Mouse (Mus musculus): ENCODE measurements around the gene Etnk1. TPM values are rescaled to one million over a fixed set of nuclear protein-coding genes. Genes with fewer than 3 reads are reported as not detected.
A peak's percentile ranks its signal among the peaks of the same experiment; 100 is the strongest.

Gene Etnk1
- total and polyA plus RNA-seq, 2 experiments from 2014 or later = 24.8 to 116 TPM

DNA sequence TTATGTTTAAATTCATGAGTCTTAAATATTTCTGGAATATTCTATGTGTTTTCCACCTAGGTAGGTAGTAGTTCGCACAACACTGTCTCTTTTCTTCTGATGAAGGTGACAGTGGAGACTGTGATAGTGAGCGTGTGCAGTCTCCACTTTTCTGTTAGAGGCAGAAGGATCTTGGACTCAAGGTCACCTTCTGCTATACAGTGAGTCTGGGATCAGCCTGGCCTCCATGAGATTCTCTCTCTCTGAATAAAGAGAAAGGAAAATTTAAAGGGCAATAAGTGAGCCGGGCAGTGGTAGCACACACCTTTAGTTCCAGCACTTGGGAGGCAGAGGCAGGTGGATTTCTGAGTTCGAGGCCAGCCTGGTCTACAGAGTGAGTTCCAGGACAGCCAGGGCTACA is 24.2 kb upstream of the Etnk1 start:
- no peaks in the 10 kb centered on the region for H3K27me3 ChIP-seq (ENCODE audit: insufficient read depth, low read length)
- no peaks in the 10 kb centered on the region for H3K4me1 ChIP-seq (ENCODE audit: insufficient read depth)
- no peaks in the 10 kb centered on the region for H3K9me3 ChIP-seq (ENCODE audit: low read length)
- H3K27ac ChIP-seq (ENCODE audit: low read depth, low read length) = no peak overlapping the region
- TF ChIP-seq CTCF (IDR thresholded peaks at IDR 0.05; ENCODE audit: low read depth) = no peak
- H3K9ac ChIP-seq = no peak overlapping the region
- no peak overlapping the region for H3K4me3 ChIP-seq (ENCODE audit: low read depth, low read length)
- H3K36me3 ChIP-seq (ENCODE audit: insufficient read depth) = no peaks in the 10 kb centered on the region
- ATAC-seq = no peak
- DNase-seq = no peak
- WGBS = 91% methylated on average over 4 of the region's 4 CpGs
- H3K4me2 ChIP-seq (ENCODE audit: low read depth) = no peak overlapping the region

DNA sequence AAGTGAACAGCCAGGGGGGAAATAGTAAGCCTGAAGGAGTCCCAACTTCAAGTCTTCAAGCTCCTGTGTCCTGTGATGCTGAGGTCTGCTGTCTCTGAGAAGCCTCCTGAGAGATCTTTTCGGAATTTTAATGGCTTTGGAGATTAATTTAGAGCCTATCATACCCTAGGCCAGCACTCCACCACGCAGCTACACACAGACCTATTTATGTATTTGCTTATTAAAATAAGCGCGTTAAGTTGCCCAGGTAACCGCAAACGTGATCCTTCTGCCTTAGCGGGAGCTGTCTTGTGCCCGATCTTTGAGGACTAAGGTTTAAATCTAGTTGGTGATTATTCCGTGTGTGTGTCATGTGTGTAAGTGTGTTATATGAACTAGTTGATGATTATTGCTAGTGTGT is 23.7 kb upstream of the Etnk1 start:
- Histone ChIP-seq H3K4me2 (ENCODE audit: low read depth) (peak overlapping the region; percentile 60), H3K27ac (ENCODE audit: low read depth, low read length) (no peak overlapping the region), H3K27me3 (ENCODE audit: insufficient read depth, low read length) (no peaks in the 10 kb centered on the region), H3K36me3 (ENCODE audit: insufficient read depth) (no peaks in the 10 kb centered on the region), H3K4me1 (ENCODE audit: insufficient read depth) (no peaks in the 10 kb centered on the region), H3K4me3 (ENCODE audit: low read depth, low read length) (peak overlapping the region; percentile 38; the same call in 1 of the 2 replicates), H3K9ac (no peak overlapping the region; the same call in 1 of the 2 replicates), H3K9me3 (ENCODE audit: low read length) (no peaks in the 10 kb centered on the region)
- ATAC-seq (no peak), DNase-seq (no peak)
- TF ChIP-seq CTCF (IDR thresholded peaks at IDR 0.05; ENCODE audit: low read depth) = no peak
- WGBS = 76% methylated on average over 9 of the region's 9 CpGs

DNA sequence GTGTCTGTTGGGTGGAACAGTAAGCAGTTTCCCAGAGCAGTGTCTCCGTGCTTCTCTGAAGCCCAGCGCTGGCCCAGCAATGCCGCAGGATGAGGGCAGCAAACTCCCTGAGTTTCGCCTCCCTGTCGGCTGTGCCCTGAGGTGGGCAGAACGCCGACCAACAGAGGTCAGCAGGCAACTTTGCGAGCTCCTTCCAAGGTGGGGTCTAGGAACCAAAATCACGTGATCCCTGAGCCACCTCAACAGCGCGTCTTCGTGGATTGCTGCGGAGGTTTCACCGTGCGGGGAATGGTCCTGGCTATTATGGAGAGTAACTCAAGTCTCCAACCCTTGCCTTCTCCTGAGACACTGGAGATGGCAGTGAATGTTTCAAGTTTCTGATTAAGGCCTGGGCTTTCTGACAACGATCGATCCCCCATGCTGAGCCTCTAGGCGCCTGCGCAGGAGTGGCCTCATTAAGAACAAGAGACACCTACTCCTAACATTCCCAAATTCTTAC is 23.2 kb upstream of the Etnk1 start:
- Histone ChIP-seq H3K4me2 (ENCODE audit: low read depth) (peak overlapping the region; percentile 60), H3K4me1 (ENCODE audit: insufficient read depth) (no peaks in the 10 kb centered on the region), H3K27me3 (ENCODE audit: insufficient read depth, low read length) (no peaks in the 10 kb centered on the region), H3K27ac (ENCODE audit: low read depth, low read length) (no peak overlapping the region), H3K4me3 (ENCODE audit: low read depth, low read length) (peak overlapping the region; percentile 38), H3K9ac (peak overlapping the region; percentile 36), H3K36me3 (ENCODE audit: insufficient read depth) (no peaks in the 10 kb centered on the region), H3K9me3 (ENCODE audit: low read length) (no peaks in the 10 kb centered on the region)
- 18% methylated on average over 19 of the region's 19 CpGs for WGBS
- peak; percentile 46 for DNase-seq
- no peak for TF ChIP-seq CTCF (IDR thresholded peaks at IDR 0.05; ENCODE audit: low read depth)
- ATAC-seq = no peak

DNA sequence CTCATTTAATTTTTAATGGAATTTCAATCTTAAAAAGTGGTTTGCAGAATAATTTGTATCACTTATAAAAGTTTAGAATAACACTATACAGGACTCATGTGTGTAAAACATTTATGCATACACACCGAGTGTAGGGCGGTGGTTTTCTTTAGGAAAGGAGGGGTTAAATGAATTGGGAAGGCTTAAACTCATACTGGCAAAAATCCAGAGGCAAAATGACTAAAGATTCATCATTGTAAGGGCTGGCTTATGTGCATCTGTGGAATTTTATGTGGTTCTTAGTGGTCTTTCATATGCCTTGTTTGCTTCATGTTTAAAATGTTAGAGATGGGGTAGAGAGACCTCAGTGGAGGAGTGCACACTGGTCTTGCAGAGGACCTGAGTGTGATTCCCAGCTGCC is 22.5 kb upstream of the Etnk1 start:
- WGBS = 81% methylated on average over 2 of the region's 2 CpGs
- Histone ChIP-seq H3K4me2 (ENCODE audit: low read depth) (no peak overlapping the region), H3K9me3 (ENCODE audit: low read length) (no peaks in the 10 kb centered on the region), H3K36me3 (ENCODE audit: insufficient read depth) (no peaks in the 10 kb centered on the region), H3K27ac (ENCODE audit: low read depth, low read length) (no peak overlapping the region), H3K4me1 (ENCODE audit: insufficient read depth) (no peaks in the 10 kb centered on the region), H3K27me3 (ENCODE audit: insufficient read depth, low read length) (no peaks in the 10 kb centered on the region), H3K4me3 (ENCODE audit: low read depth, low read length) (no peak overlapping the region), H3K9ac (no peak overlapping the region)
- TF ChIP-seq CTCF (IDR thresholded peaks at IDR 0.05; ENCODE audit: low read depth) = no peak
- DNase-seq = no peak
- no peak for ATAC-seq

DNA sequence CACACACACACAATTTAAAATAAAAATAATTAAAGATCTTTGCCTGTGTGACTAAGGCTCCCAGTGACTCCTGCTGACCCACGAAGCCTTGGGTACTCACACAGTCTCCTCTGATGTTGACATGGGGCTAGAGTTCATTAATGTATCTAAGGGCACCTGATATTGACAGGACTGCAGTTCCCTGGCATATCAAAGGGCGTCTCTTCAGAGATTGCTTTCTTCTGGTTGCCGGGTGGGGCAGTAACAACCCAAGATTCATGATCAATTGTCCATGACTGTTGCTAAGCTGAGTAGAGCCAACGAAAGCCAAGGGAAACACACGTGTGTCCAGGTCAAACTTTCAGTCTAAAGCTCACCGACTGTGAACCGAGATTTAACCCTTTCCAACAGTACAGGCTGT is 22.0 kb upstream of the Etnk1 start:
- no peak for TF ChIP-seq CTCF (IDR thresholded peaks at IDR 0.05; ENCODE audit: low read depth)
- H3K4me3 ChIP-seq (ENCODE audit: low read depth, low read length) = no peak overlapping the region
- no peaks in the 10 kb centered on the region for H3K4me1 ChIP-seq (ENCODE audit: insufficient read depth)
- no peaks in the 10 kb centered on the region for H3K9me3 ChIP-seq (ENCODE audit: low read length)
- no peak overlapping the region for H3K4me2 ChIP-seq (ENCODE audit: low read depth)
- H3K27me3 ChIP-seq (ENCODE audit: insufficient read depth, low read length) = no peaks in the 10 kb centered on the region
- no peak overlapping the region for H3K9ac ChIP-seq
- 67% methylated on average over 7 of the region's 7 CpGs for WGBS
- H3K27ac ChIP-seq (ENCODE audit: low read depth, low read length) = no peak overlapping the region
- DNase-seq (no peak), ATAC-seq (no peak)
- no peaks in the 10 kb centered on the region for H3K36me3 ChIP-seq (ENCODE audit: insufficient read depth)

- H3K9ac ChIP-seq = no peak overlapping the region
- ATAC-seq = no peak
- WGBS = 55% methylated on average over 8 of the region's 8 CpGs
- no peaks in the 10 kb centered on the region for H3K27me3 ChIP-seq (ENCODE audit: insufficient read depth, low read length)
- no peak for DNase-seq
- H3K9me3 ChIP-seq (ENCODE audit: low read length) = no peaks in the 10 kb centered on the region
- H3K4me1 ChIP-seq (ENCODE audit: insufficient read depth) = no peaks in the 10 kb centered on the region
- H3K4me2 ChIP-seq (ENCODE audit: low read depth) = no peak overlapping the region
- no peak for TF ChIP-seq CTCF (IDR thresholded peaks at IDR 0.05; ENCODE audit: low read depth)
- H3K27ac ChIP-seq (ENCODE audit: low read depth, low read length) = no peak overlapping the region
- H3K4me3 ChIP-seq (ENCODE audit: low read depth, low read length) = no peak overlapping the region
- no peaks in the 10 kb centered on the region for H3K36me3 ChIP-seq (ENCODE audit: insufficient read depth)
Measured at GRCm38 (mm10) chr6:143146756-143147155, 20.3 kb upstream of the Etnk1 start.

DNA sequence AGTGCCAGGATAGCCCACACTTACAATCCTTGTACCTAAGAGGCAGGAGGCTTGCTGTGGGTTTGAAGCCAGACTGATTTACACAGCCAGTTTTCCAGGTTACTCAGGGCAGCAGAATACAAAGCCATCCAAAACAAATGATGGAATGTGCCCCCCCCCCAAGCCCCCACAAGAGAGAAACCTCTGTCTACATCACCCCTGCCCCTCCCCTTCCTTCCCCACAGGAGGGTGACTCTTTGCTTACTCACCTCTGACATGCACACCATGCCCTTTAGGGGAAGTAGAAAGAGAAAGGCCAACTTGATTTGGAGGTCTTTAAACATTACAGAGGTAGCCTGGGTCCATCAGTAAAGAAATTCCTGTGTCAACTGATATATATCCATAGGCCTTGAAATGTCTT is 18.2 kb upstream of the Etnk1 start:
- Histone ChIP-seq H3K9me3 (ENCODE audit: low read length) (no peaks in the 10 kb centered on the region), H3K27me3 (ENCODE audit: insufficient read depth, low read length) (no peaks in the 10 kb centered on the region), H3K36me3 (ENCODE audit: insufficient read depth) (no peaks in the 10 kb centered on the region), H3K9ac (no peak overlapping the region), H3K27ac (ENCODE audit: low read depth, low read length) (no peak overlapping the region), H3K4me2 (ENCODE audit: low read depth) (no peak overlapping the region), H3K4me1 (ENCODE audit: insufficient read depth) (no peaks in the 10 kb centered on the region), H3K4me3 (ENCODE audit: low read depth, low read length) (no peak overlapping the region)
- ATAC-seq (no peak), DNase-seq (no peak)
- TF ChIP-seq CTCF (IDR thresholded peaks at IDR 0.05; ENCODE audit: low read depth) = no peak

Data from forebrain, postnatal 0 days (tissue).